Mouse (Mus musculus) forebrain, embryonic 10.5 days (tissue): Measurements from ENCODE around the gene Cyfip2. TPM values are rescaled to one million over a fixed set of nuclear protein-coding genes. Genes with fewer than 3 reads are reported as not detected.
A peak's percentile ranks its signal among the peaks of the same experiment; 100 is the strongest.

Source experiments
- DNase-seq: peaks from one replicate; pipeline ENCODE4 v3.0.0-alpha.2; 2017; ENCODE audit warnings: low spot score; ENCODE audit errors: extremely low spot score
- H3K27ac ChIP-seq: fragments of 300-500 bp; sonication (generic); 2 replicates; pipeline ENCODE4 v1.5.1; 2016; ENCODE audit warnings: mild to moderate bottlenecking
- H3K27me3 ChIP-seq: fragments of 300-500 bp; sonication (generic); 2 replicates; pipeline ENCODE4 v1.6.1; 2016; ENCODE audit warnings: mild to moderate bottlenecking; ENCODE audit not compliant: poor library complexity, severe bottlenecking
- H3K36me3 ChIP-seq: fragments of 300-500 bp; sonication (generic); replicated peaks from 2 replicates; pipeline ENCODE4 v1.6.1; 2016; ENCODE audit warnings: mild to moderate bottlenecking, moderate library complexity
- H3K4me1 ChIP-seq: fragments of 300-500 bp; sonication (generic); 2 replicates; pipeline ENCODE4 v1.6.1; 2016
- H3K4me3 ChIP-seq: fragments of 300-500 bp; sonication (generic); 2 replicates; pipeline ENCODE4 v1.5.1; 2016; ENCODE audit warnings: mild to moderate bottlenecking, moderate library complexity
- H3K9me3 ChIP-seq: fragments of 300-500 bp; sonication (generic); 2 replicates; pipeline ENCODE4 v1.6.1; 2016; ENCODE audit warnings: mild to moderate bottlenecking, moderate library complexity
- WGBS: fragments of 180-500 bp; shearing (Covaris S2); methylation state at CpG from one replicate; pipeline ENCODE4 v1.1.7; 2016; 5-methylcytosine and 5-hydroxymethylcytosine counted together
- polyA plus RNA-seq: library from polyadenylated mRNA; unstranded; fragments of >200 nt; fragmentation: Nextera tagmentation; extraction: Ambion mirVana; gene quantifications from 2 replicates; pipeline ENCODE4 v1.2.1, GENCODE M21; 2016

Gene Cyfip2
- polyA plus RNA-seq, 1 experiment from 2014 or later, result 25.0 TPM

DNA sequence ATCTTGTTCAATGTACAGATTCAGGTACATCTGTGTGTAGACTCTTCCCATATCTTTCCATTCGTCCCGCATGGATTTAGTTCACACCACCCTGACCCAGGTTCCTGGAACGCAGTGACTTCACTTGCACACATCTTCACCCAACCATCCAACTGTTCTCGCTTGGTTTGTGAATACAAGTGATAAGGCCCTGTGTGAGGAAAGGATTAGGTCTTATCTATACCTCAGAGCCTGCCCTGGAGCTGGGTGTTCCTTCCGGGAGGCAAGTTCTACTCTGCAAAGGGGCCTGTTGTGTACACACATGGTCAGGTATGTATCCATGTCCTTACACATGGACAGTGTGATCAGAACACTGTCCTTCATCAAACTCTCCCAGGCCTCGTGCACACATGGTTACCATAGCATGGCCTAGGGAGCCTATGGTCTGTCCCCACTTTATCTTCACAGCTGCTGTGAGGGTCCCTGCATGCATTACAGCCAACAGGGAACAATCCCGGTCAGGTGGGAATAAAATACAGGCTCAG lies 71.4 kb downstream of the Cyfip2 start:
- H3K4me3 ChIP-seq, result no peak overlapping the region
- H3K4me1 ChIP-seq, result peaks cover 11% of the 10 kb centered on the region
- no peak for DNase-seq
- H3K36me3 ChIP-seq, result peaks cover 62% of the 10 kb centered on the region
- H3K27ac ChIP-seq, result no peak overlapping the region
- WGBS, result 94% methylated on average over 7 of the region's 7 CpGs
- H3K9me3 ChIP-seq, result no peaks in the 10 kb centered on the region
- no peaks in the 10 kb centered on the region for H3K27me3 ChIP-seq

DNA sequence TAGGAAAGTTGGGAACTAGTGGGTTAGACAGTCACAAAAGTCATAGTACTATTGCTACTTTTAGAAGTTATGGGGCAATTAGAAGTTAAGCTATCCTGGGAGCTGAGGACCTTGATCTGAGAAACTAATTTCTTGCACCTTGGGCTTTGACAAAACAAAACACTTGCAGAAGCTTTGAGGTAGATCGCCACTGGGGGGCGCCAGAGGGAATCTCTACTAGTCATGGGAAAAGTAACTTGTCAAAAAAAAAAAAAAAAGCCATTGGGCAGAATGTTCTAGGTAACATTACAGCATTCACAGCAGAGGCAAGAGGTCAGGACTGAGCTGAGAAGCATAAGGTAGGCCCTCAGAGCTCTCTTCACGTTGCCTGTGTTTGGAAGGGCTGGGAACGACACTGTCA lies 75.7 kb downstream of the Cyfip2 start:
- Histone ChIP-seq H3K4me1 (peaks cover 22% of the 10 kb centered on the region), H3K36me3 (peaks cover 49% of the 10 kb centered on the region), H3K27ac (no peak overlapping the region), H3K4me3 (no peak overlapping the region), H3K27me3 (no peaks in the 10 kb centered on the region), H3K9me3 (no peaks in the 10 kb centered on the region)
- WGBS, result 44% methylated on average over 4 of the region's 4 CpGs
- no peak for DNase-seq

DNA sequence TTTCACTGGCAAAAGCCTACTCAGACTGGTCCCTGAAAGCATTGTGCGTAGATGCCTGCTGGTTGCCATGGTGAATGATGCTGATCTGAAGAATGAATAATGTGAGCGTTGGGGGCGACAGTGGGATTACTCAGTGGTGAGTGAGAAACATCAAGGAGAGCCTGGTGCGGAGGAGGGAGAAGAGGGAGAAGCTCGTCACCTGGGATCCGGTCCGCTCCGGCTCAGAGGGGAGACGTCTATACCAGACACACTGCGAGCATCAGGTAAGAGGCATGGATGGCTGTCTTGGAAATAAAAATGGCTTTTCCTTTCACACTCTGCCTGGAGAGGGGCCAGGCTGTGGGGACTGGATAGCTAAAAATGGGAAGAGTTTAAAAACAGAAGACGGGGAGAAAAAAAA lies 77.3 kb downstream of the Cyfip2 start, which contains the start of gene Fndc9:
TSS of gene Fndc9 (plus strand) at position 198 of the 400 bp plus-strand sequence.
- 59% methylated on average over 11 of the region's 11 CpGs for WGBS
- H3K27ac ChIP-seq, result peak within 1 kb of the TSS; percentile 63; the same call in 1 of the 2 replicates
- H3K9me3 ChIP-seq, result no peaks in the 10 kb centered on the region
- H3K36me3 ChIP-seq, result peaks cover 32% of the 10 kb centered on the region
- DNase-seq, result peak; percentile 41
- H3K4me1 ChIP-seq, result peaks cover 22% of the 10 kb centered on the region
- no peak within 1 kb of the TSS for H3K4me3 ChIP-seq
- no peaks in the 10 kb centered on the region for H3K27me3 ChIP-seq

DNA sequence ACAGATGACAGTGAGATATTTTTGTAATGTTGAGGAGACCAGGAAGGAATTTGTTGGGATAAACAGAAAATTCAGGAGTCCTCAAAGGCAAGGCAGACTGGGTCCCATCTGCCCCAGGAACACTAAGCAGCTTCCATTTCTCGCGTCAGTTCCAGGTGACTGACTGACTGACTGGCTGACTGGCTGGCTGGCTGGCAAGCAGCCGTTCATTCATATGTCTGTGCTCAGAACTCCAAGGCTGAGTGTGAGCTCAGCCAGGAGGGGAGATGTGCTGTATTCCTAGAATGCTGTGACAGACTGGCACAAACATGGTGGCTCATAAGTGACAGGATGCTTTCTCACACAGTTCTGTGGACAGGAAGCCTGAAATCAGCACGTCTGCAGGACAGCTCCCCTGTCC lies 78.7 kb downstream of the Cyfip2 start:
- H3K4me3 ChIP-seq, result no peak overlapping the region
- no peaks in the 10 kb centered on the region for H3K9me3 ChIP-seq
- DNase-seq, result no peak
- peaks cover 19% of the 10 kb centered on the region for H3K36me3 ChIP-seq
- peaks cover 22% of the 10 kb centered on the region for H3K4me1 ChIP-seq
- WGBS, result 86% methylated on average over 4 of the region's 4 CpGs
- H3K27ac ChIP-seq, result no peak overlapping the region
- H3K27me3 ChIP-seq, result no peaks in the 10 kb centered on the region

DNA sequence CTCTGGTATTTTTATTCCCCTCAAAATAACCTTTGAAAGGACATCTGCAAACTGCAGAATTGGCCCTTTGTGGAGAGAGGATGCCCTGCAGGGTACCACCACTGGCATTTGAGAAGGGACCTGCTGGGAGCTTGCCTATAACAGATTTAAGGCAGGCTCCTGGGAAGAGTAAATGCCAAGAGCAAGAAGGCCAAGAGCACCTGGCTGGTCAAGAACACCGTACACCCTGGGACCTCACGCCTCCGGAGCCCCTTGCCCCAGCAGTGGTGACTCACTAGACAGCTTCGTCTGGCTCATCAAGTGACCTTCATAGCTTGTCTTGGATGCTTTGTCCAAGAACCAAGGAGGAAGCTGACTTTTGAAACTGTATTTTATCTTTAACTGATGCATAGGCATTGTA lies 79.9 kb downstream of the Cyfip2 start:
- no peak overlapping the region for H3K4me3 ChIP-seq
- H3K27ac ChIP-seq, result no peak overlapping the region
- peaks cover 8% of the 10 kb centered on the region for H3K36me3 ChIP-seq
- H3K9me3 ChIP-seq, result no peaks in the 10 kb centered on the region
- 95% methylated on average over 4 of the region's 4 CpGs for WGBS
- peaks cover 22% of the 10 kb centered on the region for H3K4me1 ChIP-seq
- no peak for DNase-seq
- H3K27me3 ChIP-seq, result no peaks in the 10 kb centered on the region

DNA sequence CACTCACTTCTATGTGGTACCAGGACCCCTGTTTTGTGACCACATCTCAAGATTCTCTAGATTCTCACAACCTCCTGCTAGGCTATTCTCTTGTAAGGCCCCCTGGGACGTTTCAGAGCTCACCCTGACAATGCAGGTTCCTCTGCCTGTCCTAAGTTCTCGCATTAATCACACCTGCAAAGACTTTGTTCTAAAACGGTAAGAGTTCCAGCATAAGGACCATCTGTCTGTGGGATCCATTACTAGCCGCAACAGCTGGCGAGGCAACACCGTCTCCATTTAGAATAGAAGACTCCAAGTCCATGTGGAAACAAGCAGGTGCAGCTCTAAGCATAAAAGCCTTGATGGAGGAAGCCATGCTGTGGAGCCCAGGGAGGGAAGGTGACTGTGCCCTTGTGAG lies 82.5 kb downstream of the Cyfip2 start:
- Histone ChIP-seq H3K4me3 (no peak overlapping the region), H3K27ac (no peak overlapping the region), H3K27me3 (no peaks in the 10 kb centered on the region), H3K36me3 (no peaks in the 10 kb centered on the region; the same call in 1 of the 2 replicates), H3K9me3 (no peaks in the 10 kb centered on the region), H3K4me1 (peaks cover 13% of the 10 kb centered on the region)
- no peak for DNase-seq
- 76% methylated on average over 6 of the region's 6 CpGs for WGBS

DNA sequence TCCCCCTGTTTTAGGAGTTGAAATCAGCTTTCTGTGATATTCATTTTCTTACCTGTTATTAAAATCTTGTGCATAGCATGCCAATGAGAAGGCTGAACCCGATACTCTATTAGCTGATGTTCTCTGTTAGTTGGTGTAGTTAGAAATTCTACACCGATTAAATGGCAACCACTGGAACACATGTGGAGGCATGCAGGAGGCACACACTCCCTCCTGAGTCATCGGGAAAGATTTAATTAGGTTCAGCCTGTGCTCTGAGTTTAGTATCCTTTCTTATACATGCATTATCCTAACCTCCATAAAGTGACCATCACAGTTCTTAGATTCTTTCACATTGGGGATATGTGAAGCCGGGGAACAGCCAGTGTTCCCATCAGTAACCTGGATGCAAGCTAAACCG lies 87.3 kb downstream of the Cyfip2 start:
- no peak for DNase-seq
- no peaks in the 10 kb centered on the region for H3K27me3 ChIP-seq
- peaks cover 22% of the 10 kb centered on the region for H3K36me3 ChIP-seq
- H3K27ac ChIP-seq, result no peak overlapping the region
- 0 out of 2 replicates have a peak, but pooled peaks cover under 1% of the 10 kb centered on the region for H3K4me1 ChIP-seq
- 84% methylated on average over 5 of the region's 5 CpGs for WGBS
- no peak overlapping the region for H3K4me3 ChIP-seq
- no peaks in the 10 kb centered on the region for H3K9me3 ChIP-seq

DNA sequence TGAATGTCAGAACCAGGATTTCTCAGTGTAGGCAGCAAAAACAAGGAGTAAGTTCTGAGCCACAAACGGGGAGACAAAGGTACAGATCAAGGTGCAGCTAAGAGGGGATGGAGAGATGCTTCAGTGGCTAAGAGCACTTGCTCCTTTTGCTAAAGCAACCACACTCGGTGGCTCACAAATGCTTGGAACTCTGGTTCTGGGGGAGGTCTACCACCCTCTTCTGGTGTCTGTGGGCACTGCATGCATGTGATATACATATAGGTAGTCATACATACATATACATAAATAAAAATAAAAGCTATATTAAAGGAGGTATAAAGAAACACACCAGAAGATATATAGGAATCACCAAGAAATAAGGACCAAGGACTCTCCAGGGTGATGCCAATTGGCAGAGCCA lies 89.1 kb downstream of the Cyfip2 start:
- no peaks in the 10 kb centered on the region for H3K27me3 ChIP-seq
- no peak overlapping the region for H3K4me3 ChIP-seq
- peaks cover 22% of the 10 kb centered on the region for H3K36me3 ChIP-seq
- WGBS, result 80% methylated on average over 2 of the region's 2 CpGs
- H3K27ac ChIP-seq, result no peak overlapping the region
- H3K4me1 ChIP-seq, result peaks cover 18% of the 10 kb centered on the region
- H3K9me3 ChIP-seq, result no peaks in the 10 kb centered on the region
- no peak for DNase-seq

DNA sequence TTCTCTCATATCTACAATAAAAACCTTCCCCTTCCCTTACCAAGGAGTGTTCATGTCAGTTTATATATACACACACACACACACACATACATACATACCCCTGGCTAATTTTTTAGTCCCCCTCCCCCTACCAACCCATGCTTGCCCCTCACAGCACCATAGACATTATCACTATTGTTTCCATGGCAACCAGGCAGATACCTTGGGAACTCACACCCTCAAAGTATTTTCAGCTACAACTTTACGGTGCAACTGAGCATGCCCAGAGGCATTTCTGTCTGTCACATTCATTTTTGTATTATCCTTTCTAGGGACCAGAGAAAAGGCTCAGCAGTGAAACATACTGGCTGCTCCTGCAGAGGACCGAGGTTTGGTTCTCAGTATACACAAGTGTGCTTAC lies 92.4 kb downstream of the Cyfip2 start:
- H3K9me3 ChIP-seq, result no peaks in the 10 kb centered on the region
- no peak for DNase-seq
- H3K27ac ChIP-seq, result no peak overlapping the region
- H3K4me3 ChIP-seq, result no peak overlapping the region
- peaks cover 23% of the 10 kb centered on the region for H3K4me1 ChIP-seq
- H3K27me3 ChIP-seq, result no peaks in the 10 kb centered on the region
- H3K36me3 ChIP-seq, result peaks cover 27% of the 10 kb centered on the region
- WGBS, result 86% methylated on average over 2 of the region's 2 CpGs

DNA sequence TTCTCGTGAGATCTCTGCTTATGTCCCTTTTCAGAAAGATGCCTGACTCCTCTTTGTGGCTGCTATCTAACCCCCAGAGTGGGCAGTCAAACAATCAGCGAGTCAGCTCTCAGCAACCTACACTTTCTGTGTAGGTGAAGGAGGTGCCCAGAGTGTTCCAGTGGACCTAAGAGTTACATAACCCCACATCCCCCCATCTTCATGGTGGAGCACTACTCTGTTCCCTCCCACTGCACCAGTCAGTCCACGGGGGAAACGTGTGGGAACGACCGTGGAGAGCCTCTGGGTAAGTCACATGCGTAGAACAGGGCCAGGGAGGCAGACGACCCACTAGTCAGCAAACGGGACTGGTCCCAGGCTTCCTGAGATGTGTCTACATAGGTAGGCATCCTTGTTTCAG lies 93.3 kb downstream of the Cyfip2 start:
- DNase-seq, result no peak
- H3K4me3 ChIP-seq, result no peak overlapping the region
- 83% methylated on average over 9 of the region's 9 CpGs for WGBS
- H3K27ac ChIP-seq, result 0 out of 2 replicates have a peak overlapping the region, but pooled peaks have one; percentile 51
- H3K36me3 ChIP-seq, result peaks cover 27% of the 10 kb centered on the region
- H3K4me1 ChIP-seq, result peaks cover 25% of the 10 kb centered on the region
- no peaks in the 10 kb centered on the region for H3K9me3 ChIP-seq
- H3K27me3 ChIP-seq, result no peaks in the 10 kb centered on the region

DNA sequence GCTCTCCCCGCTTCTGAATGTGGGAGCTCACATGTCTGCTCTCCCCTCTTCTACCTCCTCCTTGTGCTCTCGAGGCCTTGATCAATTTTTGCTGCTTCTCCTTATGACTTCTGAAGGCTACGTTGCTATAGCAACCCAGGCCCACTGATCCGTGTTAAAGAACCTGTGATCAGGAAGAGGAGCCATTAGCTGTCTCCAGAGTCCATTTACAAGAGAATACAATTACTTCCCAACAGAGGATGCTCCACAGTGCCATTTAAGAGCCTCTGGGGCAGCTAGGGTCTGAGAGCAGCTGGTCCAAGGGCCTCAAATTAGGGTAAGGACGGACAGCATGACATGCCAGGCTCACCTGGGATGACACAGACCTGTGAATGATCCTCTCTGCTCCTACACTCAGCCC lies 94.1 kb downstream of the Cyfip2 start:
- H3K27ac ChIP-seq, result peak overlapping the region; percentile 51; the same call in 1 of the 2 replicates
- H3K4me3 ChIP-seq, result no peak overlapping the region
- H3K36me3 ChIP-seq, result peaks cover 23% of the 10 kb centered on the region
- H3K27me3 ChIP-seq, result no peaks in the 10 kb centered on the region
- no peaks in the 10 kb centered on the region for H3K9me3 ChIP-seq
- H3K4me1 ChIP-seq, result peaks cover 29% of the 10 kb centered on the region
- 35% methylated on average over 5 of the region's 5 CpGs for WGBS
- no peak for DNase-seq

DNA sequence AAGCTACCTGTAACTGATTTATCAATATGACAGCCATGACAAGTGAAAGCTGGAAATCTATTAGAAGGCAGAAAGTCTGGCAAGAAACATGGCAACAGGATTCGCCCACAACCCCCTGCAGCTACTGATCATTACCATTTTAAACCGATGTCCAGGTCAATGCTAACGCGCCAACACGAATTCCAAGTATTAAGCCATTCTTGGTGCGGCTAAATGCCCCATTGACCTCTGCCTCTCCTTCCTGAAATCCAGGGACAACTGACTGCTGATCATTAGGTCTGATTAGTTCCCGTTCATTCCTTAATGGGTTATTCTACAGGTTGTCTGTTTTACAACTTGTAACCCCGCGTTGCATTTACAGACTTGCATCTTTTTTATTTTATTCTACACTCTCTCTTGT lies 95.0 kb downstream of the Cyfip2 start:
- Histone ChIP-seq H3K27ac (no peak overlapping the region), H3K9me3 (no peaks in the 10 kb centered on the region), H3K4me1 (peaks cover 29% of the 10 kb centered on the region), H3K4me3 (no peak overlapping the region), H3K27me3 (no peaks in the 10 kb centered on the region), H3K36me3 (peaks cover 18% of the 10 kb centered on the region)
- 90% methylated on average over 9 of the region's 9 CpGs for WGBS
- no peak for DNase-seq

DNA sequence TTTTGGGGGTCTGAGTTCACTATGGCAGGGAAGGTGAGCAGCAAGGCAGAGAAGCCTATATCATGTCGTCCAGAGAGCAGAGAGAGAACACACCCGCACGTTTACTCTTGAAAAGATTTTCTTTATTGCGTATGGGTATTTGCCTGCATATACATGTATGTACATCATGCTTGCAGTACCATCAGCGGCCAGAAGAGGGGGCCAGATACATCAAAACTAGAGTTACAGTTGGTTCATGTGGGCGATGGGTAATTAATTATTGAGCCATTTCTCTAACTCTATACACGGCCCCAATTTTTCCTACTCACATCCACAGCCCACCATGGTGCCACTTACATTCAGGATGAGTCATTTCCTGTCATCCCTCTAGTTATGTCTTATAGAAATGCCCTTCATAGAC lies 96.0 kb downstream of the Cyfip2 start:
- H3K4me1 ChIP-seq, result peaks cover 36% of the 10 kb centered on the region
- WGBS, result 77% methylated on average over 7 of the region's 7 CpGs
- H3K9me3 ChIP-seq, result no peaks in the 10 kb centered on the region
- no peak overlapping the region for H3K27ac ChIP-seq
- H3K36me3 ChIP-seq, result peaks cover 14% of the 10 kb centered on the region
- no peak for DNase-seq
- no peaks in the 10 kb centered on the region for H3K27me3 ChIP-seq
- H3K4me3 ChIP-seq, result no peak overlapping the region

DNA sequence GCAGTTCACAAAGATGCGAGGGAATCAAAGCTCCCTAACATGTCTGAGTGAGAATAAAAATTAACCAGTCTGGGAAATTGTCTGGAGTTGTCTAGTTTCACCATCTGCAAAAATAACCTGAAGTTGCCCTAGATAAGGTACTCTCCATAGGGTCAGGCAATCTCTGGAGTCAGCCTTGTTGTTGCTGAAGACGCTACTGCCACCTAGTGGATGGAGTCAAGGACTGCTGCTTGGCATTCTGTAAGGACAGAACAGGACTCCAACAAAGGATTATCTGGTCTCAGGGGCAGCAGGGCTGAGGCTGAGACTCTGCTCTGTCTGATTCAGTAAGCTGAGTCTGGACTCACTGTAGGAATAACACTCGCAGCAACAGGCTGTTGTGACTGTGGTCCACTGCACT lies 97.3 kb downstream of the Cyfip2 start:
- H3K27ac ChIP-seq, result peak overlapping the region; percentile 64; the same call in 1 of the 2 replicates
- H3K9me3 ChIP-seq, result no peaks in the 10 kb centered on the region
- peaks cover 6% of the 10 kb centered on the region for H3K36me3 ChIP-seq
- H3K4me1 ChIP-seq, result peaks cover 41% of the 10 kb centered on the region
- 26% methylated on average over 3 of the region's 3 CpGs for WGBS
- no peak overlapping the region for H3K4me3 ChIP-seq
- H3K27me3 ChIP-seq, result no peaks in the 10 kb centered on the region
- peak; percentile 73 for DNase-seq
